Mouse (Mus musculus): ENCODE results near the gene OR5BS1P. TPM values are rescaled to one million over a fixed set of nuclear protein-coding genes. Genes with fewer than 3 reads are reported as not detected.
"Not testable (repeated sequence)": the region's sequence is repeated elsewhere in the genome, so short reads cannot be mapped to it uniquely, and the experiment has no call there.

Gene OR5BS1P
- polyA plus RNA-seq, 1 experiment from 2014 or later, result not detected

DNA sequence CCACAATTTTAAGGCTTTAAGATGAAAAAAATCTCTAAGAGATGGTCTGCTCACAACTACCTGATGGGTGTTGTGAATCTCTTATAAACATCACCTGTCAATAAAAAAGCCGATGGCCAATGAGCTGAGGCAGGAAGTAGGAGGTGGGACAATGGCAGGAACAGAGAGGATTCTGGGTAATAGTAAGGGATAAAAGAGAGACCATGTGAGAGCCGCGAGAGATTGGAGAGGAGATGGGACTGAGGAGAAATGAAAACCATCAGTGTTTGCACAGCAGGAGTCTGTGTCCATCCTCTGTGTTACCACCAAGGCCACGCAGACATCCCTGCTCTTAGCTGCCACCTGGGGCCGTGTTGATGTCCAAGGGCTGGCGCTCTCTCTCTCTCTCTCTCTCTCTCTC, 37.6 kb downstream of the OR5BS1P start:
- Histone ChIP-seq H3K27me3 (replicated peaks) (peaks cover 11% of the 10 kb centered on the region; the same call in 1 of the 2 replicates), H3K4me2 (no peak overlapping the region), H3K9me3 (no peaks in the 10 kb centered on the region), H3K9ac (no peak overlapping the region), H3K4me3 (no peak overlapping the region), H3K36me3 (no peaks in the 10 kb centered on the region), H3K27ac (replicated peaks) (no peak overlapping the region), H3K4me1 (peaks cover 21% of the 10 kb centered on the region)
- no peak for ATAC-seq (ENCODE audit: extremely low read depth, insufficient number of reproducible peaks, low FRiP score, low TSS enrichment)
- 78% methylated on average over 6 of the region's 6 CpGs for WGBS

DNA sequence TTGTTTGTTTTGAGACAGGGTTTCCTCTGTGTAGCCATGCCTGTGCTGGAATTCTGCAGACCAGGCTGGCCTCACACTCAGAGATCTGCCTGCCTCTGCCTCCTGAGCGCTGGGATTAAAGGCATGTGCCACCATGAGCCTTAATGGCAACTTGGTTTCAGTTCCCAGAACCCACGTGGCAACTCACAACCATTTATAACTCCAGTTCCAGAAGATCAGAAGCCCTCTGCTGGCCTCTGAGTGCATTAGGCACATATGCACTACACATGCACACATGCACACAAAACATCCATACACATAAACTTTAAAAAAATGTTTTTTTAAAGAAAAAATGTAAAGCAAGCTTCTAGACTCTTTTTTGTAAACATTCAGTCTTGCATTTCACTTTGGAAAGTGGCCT, 39.7 kb downstream of the OR5BS1P start:
- no peak overlapping the region for H3K4me2 ChIP-seq
- no peak overlapping the region for H3K4me3 ChIP-seq
- WGBS, result 59% methylated on average over 2 of the region's 2 CpGs
- ATAC-seq (ENCODE audit: extremely low read depth, insufficient number of reproducible peaks, low FRiP score, low TSS enrichment), result no peak
- H3K27ac ChIP-seq (replicated peaks), result no peak overlapping the region
- peaks cover 33% of the 10 kb centered on the region for H3K4me1 ChIP-seq
- no peaks in the 10 kb centered on the region for H3K36me3 ChIP-seq
- H3K27me3 ChIP-seq (replicated peaks), result peaks cover 5% of the 10 kb centered on the region; the same call in 1 of the 2 replicates
- no peaks in the 10 kb centered on the region for H3K9me3 ChIP-seq
- H3K9ac ChIP-seq, result no peak overlapping the region

DNA sequence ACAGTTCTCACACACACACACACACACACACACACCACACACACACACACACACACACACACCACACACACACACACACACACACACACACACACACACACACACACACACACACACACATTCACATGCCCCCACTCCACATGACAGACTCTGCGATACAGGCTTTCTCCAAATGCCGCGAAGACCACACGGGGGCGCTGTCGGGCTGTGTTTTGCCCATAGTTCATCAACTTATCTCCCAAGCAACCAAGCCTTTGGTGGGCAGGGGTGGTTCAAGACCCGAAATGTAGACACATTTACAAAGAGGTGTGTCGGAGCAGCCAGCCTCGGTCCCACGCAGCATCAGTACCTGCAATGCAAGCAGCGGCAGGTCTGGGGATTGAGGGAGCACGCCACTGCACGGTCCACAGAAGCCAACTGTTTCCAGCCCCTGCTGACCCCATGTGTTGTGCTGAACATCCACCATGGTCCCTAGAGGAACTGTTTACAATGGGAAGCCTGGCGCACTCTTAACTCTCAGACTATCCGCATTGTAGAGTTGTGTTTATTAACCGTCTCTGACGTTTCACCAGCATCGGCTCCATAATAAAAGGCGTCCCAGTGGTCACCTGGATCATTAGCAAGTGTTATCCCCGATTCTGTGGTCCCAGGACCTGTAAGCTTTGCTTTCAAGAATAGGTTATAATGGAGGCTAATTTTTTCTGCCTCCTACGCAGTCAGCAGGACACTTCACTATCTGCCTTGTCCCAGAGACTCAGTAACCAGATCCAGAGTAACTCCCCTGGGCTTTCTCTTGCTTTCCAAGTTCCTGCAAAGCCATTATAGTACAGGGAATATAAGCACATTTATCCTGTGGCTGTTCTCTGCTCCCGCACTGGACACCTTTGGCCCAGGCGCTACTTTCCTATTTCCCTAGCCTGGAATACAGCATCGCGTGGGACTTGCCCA, 41.0 kb downstream of the OR5BS1P start:
- Histone ChIP-seq H3K4me3 (peak overlapping the region; percentile 40), H3K9me3 (no peaks in the 10 kb centered on the region), H3K27ac (replicated peaks) (peak overlapping the region; percentile 15; the same call in 1 of the 2 replicates), H3K27me3 (replicated peaks) (no peaks in the 10 kb centered on the region), H3K4me2 (peak overlapping the region; percentile 68), H3K9ac (peak overlapping the region; percentile 8; the same call in 1 of the 2 replicates), H3K4me1 (peaks cover 30% of the 10 kb centered on the region), H3K36me3 (0 out of 2 replicates have a peak, but pooled peaks cover 4% of the 10 kb centered on the region)
- 26% methylated on average over 25 of the region's 25 CpGs for WGBS
- no peak for ATAC-seq (ENCODE audit: extremely low read depth, insufficient number of reproducible peaks, low FRiP score, low TSS enrichment)

DNA sequence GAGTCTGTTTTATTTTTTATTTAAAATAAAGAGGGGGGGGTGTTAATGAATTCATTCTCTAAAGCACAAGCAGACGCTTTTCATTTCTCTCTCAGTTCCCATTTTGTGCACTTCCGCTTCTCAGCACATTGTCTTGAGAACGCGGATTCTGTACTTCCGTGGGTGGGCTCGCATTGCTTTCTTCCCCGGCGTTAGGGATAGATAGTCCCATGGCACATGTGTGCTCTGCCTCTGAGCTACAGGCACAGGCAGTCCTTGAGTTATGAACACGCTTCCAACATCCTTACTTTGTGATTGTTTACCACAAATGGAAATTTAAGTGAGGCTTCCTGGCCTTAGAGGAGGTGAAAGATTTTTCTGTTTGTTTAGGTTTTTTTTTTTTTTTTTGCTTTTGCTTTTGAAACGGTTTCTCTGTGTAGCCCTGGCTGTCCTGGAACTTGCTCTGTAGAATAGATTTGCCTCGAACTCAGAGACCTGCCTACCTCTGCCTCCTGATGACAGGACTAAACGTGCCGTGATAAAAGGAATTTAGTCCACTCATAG, 41.8 kb downstream of the OR5BS1P start:
- Histone ChIP-seq H3K9ac (no peak overlapping the region), H3K27me3 (replicated peaks) (no peaks in the 10 kb centered on the region), H3K9me3 (no peaks in the 10 kb centered on the region), H3K4me3 (no peak overlapping the region), H3K27ac (replicated peaks) (peak overlapping the region; percentile 15; the same call in 1 of the 2 replicates), H3K36me3 (0 out of 2 replicates have a peak, but pooled peaks cover 6% of the 10 kb centered on the region), H3K4me1 (peaks cover 30% of the 10 kb centered on the region), H3K4me2 (peak overlapping the region; percentile 68)
- 65% methylated on average over 13 of the region's 13 CpGs for WGBS
- ATAC-seq (ENCODE audit: extremely low read depth, insufficient number of reproducible peaks, low FRiP score, low TSS enrichment), result no peak

DNA sequence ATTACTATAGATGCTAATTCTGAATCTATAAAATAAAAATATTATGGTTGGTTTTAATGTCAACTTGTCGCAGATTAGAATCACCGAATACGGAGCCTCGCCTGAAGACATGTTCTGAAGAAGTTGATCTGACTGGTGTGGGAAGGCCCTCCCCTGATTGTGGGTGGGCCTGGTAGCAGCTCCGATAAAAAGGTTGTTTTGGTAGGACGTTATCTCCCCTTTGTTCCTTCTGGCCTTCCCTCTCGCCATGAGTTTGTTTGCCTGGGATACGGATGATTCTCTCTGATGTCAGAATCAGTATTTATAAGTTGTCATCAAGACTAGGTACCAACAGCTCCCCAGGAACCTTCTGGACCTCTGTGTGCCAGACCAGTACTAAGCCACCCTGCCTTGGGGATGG, 42.5 kb downstream of the OR5BS1P start:
- Histone ChIP-seq H3K4me1 (peaks cover 30% of the 10 kb centered on the region), H3K27ac (replicated peaks) (no peak overlapping the region; the same call in 1 of the 2 replicates), H3K9me3 (no peaks in the 10 kb centered on the region), H3K4me2 (no peak overlapping the region), H3K27me3 (replicated peaks) (no peaks in the 10 kb centered on the region), H3K36me3 (0 out of 2 replicates have a peak, but pooled peaks cover 6% of the 10 kb centered on the region), H3K4me3 (no peak overlapping the region), H3K9ac (no peak overlapping the region)
- no peak for ATAC-seq (ENCODE audit: extremely low read depth, insufficient number of reproducible peaks, low FRiP score, low TSS enrichment)
- WGBS, result 38% methylated on average over 8 of the region's 8 CpGs

DNA sequence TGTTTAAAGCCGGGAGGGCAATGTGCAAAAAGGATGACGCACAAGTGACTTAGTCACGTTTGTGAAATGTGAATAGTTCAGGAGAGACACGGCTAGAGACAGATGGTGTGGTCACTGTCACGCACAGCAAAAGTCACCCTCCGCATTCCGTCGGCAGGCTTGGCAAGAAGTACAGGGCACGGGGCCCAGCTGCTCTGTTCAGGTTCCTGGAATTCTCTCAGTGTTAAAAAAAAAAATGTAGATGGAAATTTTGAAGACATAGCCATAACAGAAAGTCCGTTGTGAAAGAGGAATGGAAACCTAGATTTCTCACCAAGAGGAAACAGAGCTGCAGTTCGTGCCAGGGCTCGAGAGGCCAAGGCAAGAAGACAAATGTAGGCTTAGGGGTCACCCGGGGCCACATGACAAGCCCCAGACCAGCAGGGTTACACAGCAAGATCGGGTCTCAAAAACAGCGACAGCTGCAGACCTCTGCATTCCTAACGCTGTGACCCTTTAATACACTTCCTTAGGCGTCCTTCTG, 43.2 kb downstream of the OR5BS1P start:
- H3K27ac ChIP-seq (replicated peaks), result peak overlapping the region; percentile 59
- peaks cover 12% of the 10 kb centered on the region for H3K36me3 ChIP-seq
- H3K4me2 ChIP-seq, result peak overlapping the region; percentile 50
- WGBS, result 26% methylated on average over 17 of the region's 17 CpGs
- ATAC-seq (ENCODE audit: extremely low read depth, insufficient number of reproducible peaks, low FRiP score, low TSS enrichment), result no peak
- no peaks in the 10 kb centered on the region for H3K27me3 ChIP-seq (replicated peaks)
- peak overlapping the region; percentile 19; the same call in 1 of the 2 replicates for H3K9ac ChIP-seq
- H3K4me1 ChIP-seq, result peaks cover 30% of the 10 kb centered on the region
- no peak overlapping the region for H3K4me3 ChIP-seq
- no peaks in the 10 kb centered on the region for H3K9me3 ChIP-seq

DNA sequence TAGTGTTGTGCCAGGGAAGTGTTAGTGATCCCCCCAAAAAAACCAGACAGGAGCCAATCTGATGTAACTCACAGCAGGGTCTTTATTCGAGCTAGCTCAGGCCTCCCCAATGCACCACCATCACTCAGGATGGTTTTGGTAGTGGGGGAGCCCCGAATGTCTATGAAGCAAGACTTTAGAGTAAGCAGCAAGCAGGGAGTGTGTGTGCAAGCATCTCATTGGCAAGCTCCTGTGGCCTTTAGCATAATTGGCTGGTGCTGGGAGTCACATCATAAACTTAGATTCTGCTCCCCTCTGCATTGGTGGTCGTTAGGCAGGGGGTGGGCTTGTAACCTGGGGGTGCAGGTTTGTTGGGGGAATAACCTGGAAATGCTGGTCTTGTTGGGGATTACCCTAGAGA, 44.0 kb downstream of the OR5BS1P start:
- H3K27ac ChIP-seq (replicated peaks); H3K9me3 ChIP-seq; ATAC-seq (ENCODE audit: extremely low read depth, insufficient number of reproducible peaks, low FRiP score, low TSS enrichment); H3K27me3 ChIP-seq (replicated peaks); H3K4me3 ChIP-seq; H3K9ac ChIP-seq; H3K4me2 ChIP-seq: not testable (repeated sequence)
- Histone ChIP-seq H3K36me3 (peaks cover 20% of the 10 kb centered on the region), H3K4me1 (peaks cover 30% of the 10 kb centered on the region)
- 70% methylated on average over 3 of the region's 3 CpGs for WGBS

DNA sequence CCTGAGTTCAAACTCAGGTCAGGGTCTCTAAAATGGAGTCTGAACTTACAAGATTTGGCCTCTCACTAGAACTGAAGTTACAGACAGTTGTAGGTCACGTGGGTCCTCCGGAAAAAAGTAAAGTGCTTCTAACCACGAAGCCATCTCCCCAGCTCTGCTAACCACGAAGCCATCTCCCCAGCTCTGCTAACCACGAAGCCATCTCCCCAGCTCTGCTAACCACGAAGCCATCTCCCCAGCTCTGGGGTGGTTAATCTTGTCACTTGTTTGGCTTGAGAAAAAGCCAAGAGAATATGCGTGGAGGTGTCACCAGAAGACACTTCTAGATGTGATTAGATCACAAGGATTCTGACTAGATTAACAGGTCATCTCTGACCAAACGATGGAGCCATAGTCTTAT, 44.5 kb downstream of the OR5BS1P start:
- ATAC-seq (ENCODE audit: extremely low read depth, insufficient number of reproducible peaks, low FRiP score, low TSS enrichment), result no peak
- 81% methylated on average over 8 of the region's 8 CpGs for WGBS

DNA sequence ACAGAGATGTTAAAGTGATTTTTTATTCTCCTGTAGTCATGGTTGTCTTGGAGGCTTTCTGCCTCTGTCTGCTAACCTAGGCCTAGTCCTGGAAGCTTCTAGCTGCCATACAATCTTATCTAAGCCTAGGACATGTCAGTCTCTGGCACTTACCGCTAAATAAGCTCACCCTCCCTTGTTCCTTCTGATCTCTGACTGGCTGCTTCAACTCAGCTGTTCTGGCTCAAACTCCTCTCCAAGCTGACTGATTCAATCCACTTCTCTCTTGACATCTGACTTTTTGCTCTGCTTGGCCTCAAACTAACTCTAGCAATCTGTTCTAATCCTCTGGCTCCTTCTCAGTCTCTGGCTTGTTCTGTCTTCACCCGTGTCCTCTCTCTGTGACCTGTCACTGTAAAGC, 45.1 kb downstream of the OR5BS1P start:
- H3K4me3 ChIP-seq; H3K4me2 ChIP-seq; H3K27me3 ChIP-seq (replicated peaks); H3K9me3 ChIP-seq; ATAC-seq (ENCODE audit: extremely low read depth, insufficient number of reproducible peaks, low FRiP score, low TSS enrichment); H3K27ac ChIP-seq (replicated peaks); H3K9ac ChIP-seq: not testable (repeated sequence)
- WGBS, result 57% methylated on average over 2 of the region's 2 CpGs
- Histone ChIP-seq H3K4me1 (peaks cover 30% of the 10 kb centered on the region), H3K36me3 (peaks cover 25% of the 10 kb centered on the region)

More for the DNA sequence above, 44.5 kb downstream of the OR5BS1P start:
- peaks cover 30% of the 10 kb centered on the region for H3K4me1 ChIP-seq
- H3K27me3 ChIP-seq (replicated peaks), result no peaks in the 10 kb centered on the region
- no peak overlapping the region for H3K9ac ChIP-seq
- H3K27ac ChIP-seq (replicated peaks), result no peak overlapping the region
- no peak overlapping the region for H3K4me3 ChIP-seq
- no peaks in the 10 kb centered on the region for H3K9me3 ChIP-seq
- peaks cover 20% of the 10 kb centered on the region for H3K36me3 ChIP-seq
- H3K4me2 ChIP-seq, result no peak overlapping the region

DNA sequence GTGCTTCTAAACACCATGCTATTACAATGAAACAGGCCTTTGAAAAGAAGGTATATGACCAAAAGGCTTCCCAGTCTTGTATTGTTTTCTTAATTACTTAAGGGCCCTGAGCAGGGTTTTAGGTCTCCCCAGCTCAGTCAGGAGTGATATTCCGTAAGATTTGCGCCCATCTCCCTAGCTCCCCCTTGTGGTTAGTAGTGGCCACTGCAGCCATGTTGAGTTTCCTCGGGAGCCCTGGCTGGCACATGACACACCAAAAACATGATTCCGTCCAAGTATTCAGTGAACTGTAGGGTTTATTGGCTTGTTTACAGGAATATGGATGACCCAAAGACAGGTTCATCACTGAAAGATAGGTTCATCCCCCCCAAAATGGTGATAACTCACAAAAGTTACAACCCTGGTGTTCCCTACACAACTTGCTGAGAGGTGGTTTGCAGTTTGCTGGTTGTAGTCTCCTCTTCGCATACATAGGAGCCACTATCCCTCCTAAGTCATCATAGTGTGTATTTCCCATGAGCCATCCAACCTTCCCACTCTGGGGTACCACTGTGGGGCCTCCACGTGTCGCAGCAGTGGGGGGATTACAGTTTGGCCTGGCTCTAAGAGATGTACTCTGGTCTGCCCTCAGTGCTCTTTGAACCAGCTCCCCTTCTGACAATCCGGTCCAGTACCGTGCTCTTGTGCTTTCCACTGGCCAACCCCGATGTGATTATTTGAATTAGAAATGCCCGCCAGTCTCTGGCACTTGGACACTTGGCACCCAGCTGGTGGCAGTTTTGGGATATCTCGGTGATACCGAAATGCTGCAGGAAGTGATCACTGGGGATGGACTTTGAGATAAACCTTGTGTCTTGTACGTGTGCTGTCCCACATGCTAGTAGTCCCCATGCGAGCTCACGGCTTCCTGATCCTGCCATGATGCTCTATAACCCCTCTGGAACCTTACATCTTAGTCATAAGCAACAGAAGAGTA, 48.0 kb downstream of the OR5BS1P start:
- no peak for ATAC-seq (ENCODE audit: extremely low read depth, insufficient number of reproducible peaks, low FRiP score, low TSS enrichment)
- Histone ChIP-seq H3K4me3 (no peak overlapping the region), H3K27ac (replicated peaks) (no peak overlapping the region), H3K9me3 (no peaks in the 10 kb centered on the region), H3K4me2 (no peak overlapping the region), H3K36me3 (peaks cover 54% of the 10 kb centered on the region), H3K27me3 (replicated peaks) (no peaks in the 10 kb centered on the region), H3K4me1 (peaks cover 10% of the 10 kb centered on the region), H3K9ac (no peak overlapping the region)
- WGBS, result 70% methylated on average over 16 of the region's 16 CpGs
